Mouse (Mus musculus) lung, adult 2 months (tissue): ENCODE results near the gene Nek7.

Source experiments
- CTCF ChIP-seq: fragments of 200-500 bp; IDR thresholded peaks from 2 replicates; pipeline ENCODE4 v1.5.1; 2011; ENCODE audit warnings: mild to moderate bottlenecking, low read length, control low read depth; ENCODE audit not compliant: insufficient read depth
- POLR2A ChIP-seq: fragments of 200-500 bp; IDR thresholded peaks from 2 replicates; pipeline ENCODE4 v1.6.1; 2011; ENCODE audit warnings: low read depth, mild to moderate bottlenecking, control low read depth, low read length, borderline replicate concordance; ENCODE audit errors: extremely low read depth

GRCm38 (mm10) chr1:138554926-138555325, 65.0 kb downstream of the Nek7 start:
- TF ChIP-seq POLR2A, result no peak
- no peak for TF ChIP-seq CTCF
